Mouse (Mus musculus): ENCODE measurements around the gene Tmco5. TPM values are rescaled to one million over a fixed set of nuclear protein-coding genes. Genes with fewer than 3 reads are reported as not detected.
"Not testable (repeated sequence)": the region's sequence is repeated elsewhere in the genome, so short reads cannot be mapped to it uniquely, and the experiment has no call there.

The Tmco5 gene
- polyA plus RNA-seq, 1 experiment from 2014 or later: not detected

GRCm38 (mm10) chr2:116934236-116934635 lies 55.7 kb downstream of the Tmco5 start:
- 100% methylated on average over 1 of the region's 1 CpGs for WGBS
- not testable (repeated sequence) for H3K27me3 ChIP-seq (ENCODE audit: control insufficient read depth, insufficient read depth, low read length); H3K9ac ChIP-seq (replicated peaks; ENCODE audit: low read depth, low read length); H3K36me3 ChIP-seq (ENCODE audit: control insufficient read depth, insufficient read depth, low read length); ATAC-seq (ENCODE audit: insufficient number of reproducible peaks, insufficient read depth, low FRiP score, low read depth); H3K4me1 ChIP-seq (ENCODE audit: control insufficient read depth, insufficient read depth, low read length); H3K4me3 ChIP-seq (ENCODE audit: low read depth, low read length); H3K27ac ChIP-seq (ENCODE audit: low read length); H3K4me2 ChIP-seq (replicated peaks; ENCODE audit: low read depth, low read length); H3K9me3 ChIP-seq (ENCODE audit: control insufficient read depth, low read depth, low read length)

- Histone ChIP-seq H3K9me3 (ENCODE audit: control insufficient read depth, low read depth, low read length) (no peaks in the 10 kb centered on the region), H3K4me3 (ENCODE audit: low read depth, low read length) (no peak overlapping the region), H3K4me1 (ENCODE audit: control insufficient read depth, insufficient read depth, low read length) (peaks cover 7% of the 10 kb centered on the region; the same call in 1 of the 2 replicates), H3K27ac (ENCODE audit: low read length) (no peak overlapping the region), H3K36me3 (ENCODE audit: control insufficient read depth, insufficient read depth, low read length) (no peaks in the 10 kb centered on the region), H3K27me3 (ENCODE audit: control insufficient read depth, insufficient read depth, low read length) (no peaks in the 10 kb centered on the region), H3K9ac (replicated peaks; ENCODE audit: low read depth, low read length) (no peak overlapping the region), H3K4me2 (replicated peaks; ENCODE audit: low read depth, low read length) (no peak overlapping the region)
- no peak for ATAC-seq (ENCODE audit: insufficient number of reproducible peaks, insufficient read depth, low FRiP score, low read depth)
These were observed 56.3 kb downstream of the Tmco5 start for GRCm38 (mm10) chr2:116934776-116935175.

- H3K9me3 ChIP-seq (ENCODE audit: control insufficient read depth, low read depth, low read length): no peaks in the 10 kb centered on the region
- no peak overlapping the region for H3K4me3 ChIP-seq (ENCODE audit: low read depth, low read length)
- WGBS: 56% methylated on average over 2 of the region's 2 CpGs
- H3K4me2 ChIP-seq (replicated peaks; ENCODE audit: low read depth, low read length): no peak overlapping the region
- no peak overlapping the region for H3K27ac ChIP-seq (ENCODE audit: low read length)
- H3K4me1 ChIP-seq (ENCODE audit: control insufficient read depth, insufficient read depth, low read length): peaks cover 7% of the 10 kb centered on the region; the same call in 1 of the 2 replicates
- ATAC-seq (ENCODE audit: insufficient number of reproducible peaks, insufficient read depth, low FRiP score, low read depth): no peak
- H3K9ac ChIP-seq (replicated peaks; ENCODE audit: low read depth, low read length): no peak overlapping the region
- H3K36me3 ChIP-seq (ENCODE audit: control insufficient read depth, insufficient read depth, low read length): no peaks in the 10 kb centered on the region
- H3K27me3 ChIP-seq (ENCODE audit: control insufficient read depth, insufficient read depth, low read length): no peaks in the 10 kb centered on the region
These were observed 57.9 kb downstream of the Tmco5 start for GRCm38 (mm10) chr2:116936371-116936770.

GRCm38 (mm10) chr2:116937166-116937565 lies 58.7 kb downstream of the Tmco5 start:
- Histone ChIP-seq H3K27ac (ENCODE audit: low read length) (no peak overlapping the region), H3K27me3 (ENCODE audit: control insufficient read depth, insufficient read depth, low read length) (no peaks in the 10 kb centered on the region), H3K4me3 (ENCODE audit: low read depth, low read length) (no peak overlapping the region), H3K36me3 (ENCODE audit: control insufficient read depth, insufficient read depth, low read length) (no peaks in the 10 kb centered on the region), H3K9ac (replicated peaks; ENCODE audit: low read depth, low read length) (no peak overlapping the region), H3K4me1 (ENCODE audit: control insufficient read depth, insufficient read depth, low read length) (peaks cover 10% of the 10 kb centered on the region), H3K4me2 (replicated peaks; ENCODE audit: low read depth, low read length) (no peak overlapping the region), H3K9me3 (ENCODE audit: control insufficient read depth, low read depth, low read length) (no peaks in the 10 kb centered on the region)
- 91% methylated on average over 1 of the region's 1 CpGs for WGBS
- no peak for ATAC-seq (ENCODE audit: insufficient number of reproducible peaks, insufficient read depth, low FRiP score, low read depth)

GRCm38 (mm10) chr2:116941816-116942215 lies 63.3 kb downstream of the Tmco5 start:
- no peak overlapping the region for H3K4me2 ChIP-seq (replicated peaks; ENCODE audit: low read depth, low read length)
- peaks cover 7% of the 10 kb centered on the region; the same call in 1 of the 2 replicates for H3K4me1 ChIP-seq (ENCODE audit: control insufficient read depth, insufficient read depth, low read length)
- H3K9ac ChIP-seq (replicated peaks; ENCODE audit: low read depth, low read length): no peak overlapping the region
- no peaks in the 10 kb centered on the region for H3K27me3 ChIP-seq (ENCODE audit: control insufficient read depth, insufficient read depth, low read length)
- 45% methylated on average over 3 of the region's 3 CpGs for WGBS
- H3K27ac ChIP-seq (ENCODE audit: low read length): no peak overlapping the region; the same call in 1 of the 2 replicates
- H3K4me3 ChIP-seq (ENCODE audit: low read depth, low read length): no peak overlapping the region
- no peaks in the 10 kb centered on the region for H3K36me3 ChIP-seq (ENCODE audit: control insufficient read depth, insufficient read depth, low read length)
- ATAC-seq (ENCODE audit: insufficient number of reproducible peaks, insufficient read depth, low FRiP score, low read depth): no peak
- no peaks in the 10 kb centered on the region for H3K9me3 ChIP-seq (ENCODE audit: control insufficient read depth, low read depth, low read length)

Other genes with a start within 250 kb of the Tmco5 start
- 18.0 and 19.1 TPM in 2 replicates for gene Spred1, start 242.7 kb downstream of the Tmco5 start, polyA plus RNA-seq (2014; fragmentation: Nextera tagmentation; extraction: Ambion mirVana)

Data from stomach, embryonic 14.5 days (tissue).